Mouse (Mus musculus) skeletal muscle tissue, postnatal 0 days (tissue): ENCODE results near the gene Ifi47. TPM values are rescaled to one million over a fixed set of nuclear protein-coding genes. Genes with fewer than 3 reads are reported as not detected.

Experiments
- polyA plus RNA-seq: library from polyadenylated mRNA; unstranded; fragments of >200 nt; fragmentation: Nextera tagmentation; extraction: Ambion mirVana; gene quantifications from 2 replicates; pipeline ENCODE4 v1.2.1, GENCODE M21; 2015

Ifi47 gene
- polyA plus RNA-seq = 2.7 and 3.1 TPM in 2 replicates

GRCm38 (mm10) chr11:49076001-49076757, at the start of gene Ifi47:
Gene Ifi47 (plus strand): TSS chr11:49076587.

GRCm38 (mm10) chr11:49051093-49051891, 25.1 kb upstream of the Ifi47 start, which contains the start of gene 9930111J21Rik2:
Gene 9930111J21Rik2 (minus strand): TSS chr11:49051242.

GRCm38 (mm10) chr11:49063713-49064469, 12.5 kb upstream of the Ifi47 start, which contains the start of gene Tgtp2:
Gene Tgtp2 (minus strand): TSS chr11:49064206.

GRCm38 (mm10) chr11:49114774-49115173, 38.4 kb downstream of the Ifi47 start, which contains the start of gene Olfr1396:
Gene Olfr1396 (minus strand): TSS chr11:49114874.

GRCm38 (mm10) chr11:49141974-49142373, 65.6 kb downstream of the Ifi47 start, which contains the start of gene Olfr1395:
Gene Olfr1395 (plus strand): TSS chr11:49142274.

Other genes with a start within 250 kb of the Ifi47 start
- 4.0 and 4.4 TPM in 2 replicates for gene Gm12184, start 249.9 kb upstream of the Ifi47 start, polyA plus RNA-seq
- gene Irgm1, start 204.9 kb upstream of the Ifi47 start, polyA plus RNA-seq = 10.9 and 11.5 TPM in 2 replicates
- gene Gm5431, start 174.4 kb upstream of the Ifi47 start, polyA plus RNA-seq = 0.44 and 0.68 TPM in 2 replicates
- gene Psme2b, start 130.4 kb upstream of the Ifi47 start, polyA plus RNA-seq = 2.4 and 3.1 TPM in 2 replicates
- 0.05 and 0.10 TPM in 2 replicates for gene Olfr56, start 97.7 kb upstream of the Ifi47 start, polyA plus RNA-seq
- gene 9930111J21Rik1, start 97.2 kb upstream of the Ifi47 start, polyA plus RNA-seq = 0.51 and 0.56 TPM in 2 replicates
- gene Gm12185, start 84.4 kb upstream of the Ifi47 start, polyA plus RNA-seq = 0.02 TPM in 1 of 2 replicates, not detected in the other
- 0.29 and 0.78 TPM in 2 replicates for gene Tgtp1, start 82.4 kb upstream of the Ifi47 start, polyA plus RNA-seq
- 0.69 and 0.95 TPM in 2 replicates for gene 9930111J21Rik2, start 25.3 kb upstream of the Ifi47 start, polyA plus RNA-seq
- 0.36 and 0.54 TPM in 2 replicates for gene Tgtp2, start 12.4 kb upstream of the Ifi47 start, polyA plus RNA-seq
- 0.12 and 0.13 TPM in 2 replicates for gene Olfr1396, start 38.3 kb downstream of the Ifi47 start, polyA plus RNA-seq
- not detected in 2 replicates for gene Olfr1395, start 65.7 kb downstream of the Ifi47 start, polyA plus RNA-seq
- not detected in 2 replicates for gene Olfr1394, start 77.8 kb downstream of the Ifi47 start, polyA plus RNA-seq
- gene Btnl9, start 110.6 kb downstream of the Ifi47 start, polyA plus RNA-seq = 3.6 and 4.6 TPM in 2 replicates
- 13.0 and 14.6 TPM in 2 replicates for gene Zfp62, start 126.7 kb downstream of the Ifi47 start, polyA plus RNA-seq
- gene Mgat1, start 167.6 kb downstream of the Ifi47 start, polyA plus RNA-seq = 37.9 and 43.1 TPM in 2 replicates
- gene Olfr1393, start 201.7 kb downstream of the Ifi47 start, polyA plus RNA-seq = 0.09 TPM in 1 of 2 replicates, not detected in the other
- not detected in 2 replicates for gene Olfr1392, start 208.7 kb downstream of the Ifi47 start, polyA plus RNA-seq
- not detected in 2 replicates for gene Olfr10, start 228.2 kb downstream of the Ifi47 start, polyA plus RNA-seq
- gene Olfr1391, start 246.2 kb downstream of the Ifi47 start, polyA plus RNA-seq = not detected in 2 replicates